Mouse (Mus musculus): ENCODE data around the gene Tyrp1. TPM values are rescaled to one million over a fixed set of nuclear protein-coding genes. Genes with fewer than 3 reads are reported as not detected.

The Tyrp1 gene
- polyA plus RNA-seq (2017; shearing (Covaris generic)) = not detected

GRCm38 (mm10) chr4:80834050-80834449 is at the start of gene Tyrp1:
TSS of gene Tyrp1 (plus strand) at chr4:80834123.

Other genes with a start within 250 kb of the Tyrp1 start
- not detected for gene Lurap1l, start 76.5 kb downstream of the Tyrp1 start, polyA plus RNA-seq (2017; shearing (Covaris generic))